In genomic region chr6:52013245-52013945, GRCm38 (mm10) we compare ENCODE assay signal across 8 mouse cellular contexts. TPM values are rescaled to one million over a fixed set of nuclear protein-coding genes. Genes with fewer than 3 reads are reported as not detected.
DNase-seq lines count a peak whose midpoint lies in the region; ATAC-seq and TF ChIP-seq lines count a peak whose summit lies in the region.

No protein-coding gene starts in this region.

- 17% methylated on average over 3 of the region's 3 CpGs for WGBS in heart, embryonic 12.5 days
- 11% methylated on average over 3 of the region's 3 CpGs for WGBS in forebrain, postnatal 0 days
- WGBS in midbrain, embryonic 10.5 days, result 15% methylated on average over 3 of the region's 3 CpGs

- H3K9ac ChIP-seq in heart, embryonic 12.5 days, result no peak overlapping the region
- H3K9ac ChIP-seq in forebrain, postnatal 0 days, result peak overlapping the region; percentile 53

- no peaks in the 10 kb centered on the region; the same call in 1 of the 2 replicates for H3K4me1 ChIP-seq in heart, embryonic 12.5 days (replicated peaks)
- H3K4me1 ChIP-seq in forebrain, postnatal 0 days (ENCODE audit: insufficient read depth), result 0 out of 2 replicates have a peak, but pooled peaks cover 5% of the 10 kb centered on the region
- peaks cover 8% of the 10 kb centered on the region; the same call in 1 of the 2 replicates for H3K4me1 ChIP-seq in midbrain, embryonic 10.5 days

- no peak for ATAC-seq in heart, embryonic 12.5 days (ENCODE audit: insufficient number of reproducible peaks, low FRiP score)
- ATAC-seq in forebrain, postnatal 0 days, result no peak

- peak overlapping the region; percentile 73 for H3K4me3 ChIP-seq in heart, embryonic 12.5 days
- peak overlapping the region; percentile 61 for H3K4me3 ChIP-seq in forebrain, postnatal 0 days (ENCODE audit: low read depth, low read length)
- H3K4me3 ChIP-seq in midbrain, embryonic 10.5 days, result peak overlapping the region; percentile 67

- H3K27me3 ChIP-seq in heart, embryonic 12.5 days (replicated peaks), result peaks cover 19% of the 10 kb centered on the region
- H3K27me3 ChIP-seq in forebrain, postnatal 0 days (ENCODE audit: insufficient read depth, low read length), result peaks cover 39% of the 10 kb centered on the region
- peaks cover 50% of the 10 kb centered on the region for H3K27me3 ChIP-seq in midbrain, embryonic 10.5 days (ENCODE audit: low read depth, poor library complexity, severe bottlenecking)

- no peak overlapping the region for H3K27ac ChIP-seq in heart, embryonic 12.5 days (ENCODE audit: poor library complexity, severe bottlenecking)
- H3K27ac ChIP-seq in forebrain, postnatal 0 days (ENCODE audit: low read depth, low read length), result no peak overlapping the region
- peak overlapping the region; percentile 89 for H3K27ac ChIP-seq in midbrain, embryonic 10.5 days (replicated peaks)

- no peaks in the 10 kb centered on the region for H3K36me3 ChIP-seq in heart, embryonic 12.5 days
- no peaks in the 10 kb centered on the region for H3K36me3 ChIP-seq in forebrain, postnatal 0 days (ENCODE audit: insufficient read depth)
- no peaks in the 10 kb centered on the region for H3K36me3 ChIP-seq in midbrain, embryonic 10.5 days

- intact Hi-C loops in heart, postnatal 14 days (cut with DNase I), result no loop called here

- peak overlapping the region; percentile 84 for H3K4me2 ChIP-seq in heart, embryonic 12.5 days
- H3K4me2 ChIP-seq in forebrain, postnatal 0 days (ENCODE audit: low read depth), result peak overlapping the region; percentile 91

- DNase-seq in heart, postnatal 14 days, result no peak
- DNase-seq in ES-CJ7 (ENCODE audit: low read depth, low spot score), result peak; percentile 52
- DNase-seq in forebrain, postnatal 0 days, result no peak
- DNase-seq in midbrain, embryonic 10.5 days (ENCODE audit: low spot score), result no peak
- DNase-seq in cerebellum, postnatal 14 days, result no peak
- no peak for DNase-seq in thymus, postnatal 14 days
- no peak for DNase-seq in cerebellum, adult 9-10 months

- no peaks in the 10 kb centered on the region for H3K9me3 ChIP-seq in heart, embryonic 12.5 days (replicated peaks)
- no peaks in the 10 kb centered on the region for H3K9me3 ChIP-seq in forebrain, postnatal 0 days (ENCODE audit: low read length)
- no peaks in the 10 kb centered on the region for H3K9me3 ChIP-seq in midbrain, embryonic 10.5 days (replicated peaks)

- no peak for TF ChIP-seq CTCF in forebrain, postnatal 0 days (IDR thresholded peaks at IDR 0.05; ENCODE audit: low read depth)

RNA-seq across cellular contexts. Expression of gene Skap2, which starts 1.0 kb away (rescaled TPM):
- 12.2 and 13.9 TPM in 2 replicates for polyA plus RNA-seq in heart, embryonic 12.5 days (2016; fragmentation: Nextera tagmentation; extraction: Ambion mirVana)
- total RNA-seq in heart, postnatal 14 days (2021), result 10 to 100 TPM in 1 of 2 experiments, 1 to 10 TPM in 1; 7.3 to 10.4 TPM
- total RNA-seq in forebrain, postnatal 0 days (2014; rRNA removed), result 4.7 and 5.1 TPM in 2 replicates
- 6.2 and 6.6 TPM in 2 replicates for polyA plus RNA-seq in forebrain, postnatal 0 days (2015; fragmentation: Nextera tagmentation; extraction: Ambion mirVana)
- polyA plus RNA-seq in midbrain, embryonic 10.5 days (2016; fragmentation: Nextera tagmentation; extraction: Ambion mirVana), result 8.6 and 10.2 TPM in 2 replicates
